In the genomic region with DNA sequence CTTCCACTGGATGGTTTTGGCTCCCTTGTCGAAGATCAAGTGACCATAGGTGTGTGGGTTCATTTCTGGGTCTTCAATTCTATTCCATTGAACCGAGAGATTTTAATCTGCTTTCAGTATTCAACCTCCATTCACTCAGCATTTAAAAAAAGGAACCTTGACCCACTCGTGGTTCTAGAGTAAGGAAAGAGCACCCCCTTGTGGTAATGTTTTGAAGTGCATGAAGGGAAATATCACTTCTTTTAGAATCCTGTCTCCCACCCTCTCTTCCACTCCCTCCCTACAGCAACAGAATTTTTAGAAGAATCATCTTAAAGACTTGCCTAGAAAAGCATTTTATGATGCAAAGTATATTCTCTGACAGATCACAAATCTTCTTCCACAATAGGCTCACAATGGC, we compare ENCODE assay signal across 8 mouse cellular contexts.
DNase-seq lines count a peak whose midpoint lies in the region; ATAC-seq and TF ChIP-seq lines count a peak whose summit lies in the region.
"Had no signal": no experiment of that assay in that cellular context is flagged by ENCODE, and none has a peak within 500 bp of the region (broad histone marks: within the 10 kb centered on the region; RNA-seq: fewer than 3 reads in every experiment).

No protein-coding gene starts in this region.

- no peak for ATAC-seq in kidney, embryonic 15.5 days (replicated peaks; ENCODE audit: low FRiP score)
- no peak for ATAC-seq in forebrain, embryonic 16.5 days

- DNase-seq in kidney, adult 2 months = peak; percentile 24
- DNase-seq in thymus, adult 2 months = peak; percentile 2
- DNase-seq in thymus, adult 18-20 months = no peak
- peak; percentile 8 for DNase-seq in c-Kit-positive CD71-negative TER-119-negative erythroid progenitor cells, embryonic 14.5 days (ENCODE audit: low read depth)
- DNase-seq in lung, postnatal 14 days = peak; percentile 45

- no peaks in the 10 kb centered on the region for H3K27me3 ChIP-seq in kidney, adult 2 months (replicated peaks; ENCODE audit: control insufficient read depth, insufficient read depth, low read length)
- no peaks in the 10 kb centered on the region for H3K27me3 ChIP-seq in kidney, embryonic 15.5 days
- no peaks in the 10 kb centered on the region for H3K27me3 ChIP-seq in thymus, adult 2 months (ENCODE audit: control insufficient read depth, insufficient read depth, low read length)
- H3K27me3 ChIP-seq in forebrain, embryonic 16.5 days (replicated peaks; ENCODE audit: control insufficient read depth, insufficient read depth, low read length) = no peaks in the 10 kb centered on the region
- H3K27me3 ChIP-seq: embryonic facial prominence, embryonic 13.5 days had no signal

- H3K36me3 ChIP-seq in kidney, adult 2 months (ENCODE audit: control insufficient read depth, insufficient read depth, low read length) = no peaks in the 10 kb centered on the region
- H3K36me3 ChIP-seq in kidney, embryonic 15.5 days = no peaks in the 10 kb centered on the region
- H3K36me3 ChIP-seq in thymus, adult 2 months (ENCODE audit: control insufficient read depth, insufficient read depth, low read length) = no peaks in the 10 kb centered on the region
- H3K36me3 ChIP-seq in forebrain, embryonic 16.5 days (ENCODE audit: control insufficient read depth, insufficient read depth) = no peaks in the 10 kb centered on the region
- H3K36me3 ChIP-seq: embryonic facial prominence, embryonic 13.5 days had no signal

- H3K9me3 ChIP-seq in kidney, embryonic 15.5 days (replicated peaks) = no peaks in the 10 kb centered on the region
- no peaks in the 10 kb centered on the region for H3K9me3 ChIP-seq in forebrain, embryonic 16.5 days (ENCODE audit: control insufficient read depth, low read length)
- H3K9me3 ChIP-seq: embryonic facial prominence, embryonic 13.5 days had no signal

- peak; percentile 29; the same call in 1 of the 2 replicates for TF ChIP-seq CTCF in kidney, adult 2 months (conservative IDR thresholded peaks at IDR 0.05; ENCODE audit: insufficient read depth, insufficient read length, low read depth, low read length)
- no peak for TF ChIP-seq CTCF in thymus, adult 2 months (IDR thresholded peaks at IDR 0.05; ENCODE audit: borderline replicate concordance, control insufficient read depth, extremely low read depth, insufficient read depth, low read length, poor library complexity)

- H3K4me2 ChIP-seq in kidney, embryonic 15.5 days = no peak overlapping the region
- H3K4me2 ChIP-seq in forebrain, embryonic 16.5 days (ENCODE audit: low read length) = no peak overlapping the region
- H3K4me2 ChIP-seq: embryonic facial prominence, embryonic 13.5 days had no signal

- H3K9ac ChIP-seq in kidney, embryonic 15.5 days = no peak overlapping the region
- H3K9ac ChIP-seq in forebrain, embryonic 16.5 days (replicated peaks; ENCODE audit: low read depth, low read length) = no peak overlapping the region
- H3K9ac ChIP-seq: embryonic facial prominence, embryonic 13.5 days had no signal

- no peak overlapping the region for H3K27ac ChIP-seq in kidney, adult 2 months (ENCODE audit: insufficient read depth, low read depth, low read length)
- H3K27ac ChIP-seq in kidney, embryonic 15.5 days = no peak overlapping the region
- no peak overlapping the region for H3K27ac ChIP-seq in thymus, adult 2 months (ENCODE audit: control insufficient read depth, insufficient read depth, low read length)
- H3K27ac ChIP-seq in forebrain, embryonic 16.5 days (ENCODE audit: low read length) = no peak overlapping the region
- H3K27ac ChIP-seq: embryonic facial prominence, embryonic 13.5 days had no signal

- no peak overlapping the region for H3K4me3 ChIP-seq in kidney, adult 2 months (ENCODE audit: insufficient read depth, low read depth, low read length)
- H3K4me3 ChIP-seq in kidney, embryonic 15.5 days (replicated peaks) = no peak overlapping the region
- no peak overlapping the region for H3K4me3 ChIP-seq in thymus, adult 2 months (ENCODE audit: control insufficient read depth, insufficient read depth, low read length)
- no peak overlapping the region for H3K4me3 ChIP-seq in forebrain, embryonic 16.5 days (replicated peaks; ENCODE audit: low read length)
- H3K4me3 ChIP-seq: embryonic facial prominence, embryonic 13.5 days had no signal

- no peaks in the 10 kb centered on the region for H3K4me1 ChIP-seq in kidney, adult 2 months (ENCODE audit: control insufficient read depth, insufficient read depth, low read length)
- no peaks in the 10 kb centered on the region for H3K4me1 ChIP-seq in kidney, embryonic 15.5 days
- H3K4me1 ChIP-seq in thymus, adult 2 months (replicated peaks; ENCODE audit: control insufficient read depth, insufficient read depth, low read length) = no peaks in the 10 kb centered on the region
- H3K4me1 ChIP-seq in forebrain, embryonic 16.5 days (replicated peaks; ENCODE audit: control insufficient read depth, insufficient read depth, low read length) = no peaks in the 10 kb centered on the region
- H3K4me1 ChIP-seq: embryonic facial prominence, embryonic 13.5 days had no signal

- no peak for TF ChIP-seq POLR2A in kidney, adult 2 months (IDR thresholded peaks at IDR 0.05; ENCODE audit: low read depth, low read length)
- TF ChIP-seq POLR2A in thymus, adult 2 months (IDR thresholded peaks at IDR 0.05; ENCODE audit: control insufficient read depth, extremely low read depth, insufficient read depth, low read length, poor library complexity) = no peak

- 8% methylated on average over 3 of the region's 3 CpGs for WGBS in kidney, adult 2 months
- WGBS in kidney, embryonic 15.5 days = 33% methylated on average over 3 of the region's 3 CpGs
- WGBS in thymus, adult 2 months = 26% methylated on average over 3 of the region's 3 CpGs
- WGBS in forebrain, embryonic 16.5 days = 19% methylated on average over 3 of the region's 3 CpGs

Comparison
In these comparisons a context has a peak if more than half of its experiments do, and no peak if none do; other contexts are left out.
1. DNase-seq: peak in kidney, adult 2 months (single experiment), thymus, adult 2 months (single experiment), c-Kit-positive CD71-negative TER-119-negative erythroid progenitor cells, embryonic 14.5 days (single experiment) and lung, postnatal 14 days (single experiment); none in thymus, adult 18-20 months (0 of 2).